Mouse (Mus musculus) hindlimb bud, embryonic 11.5 days (tissue): ENCODE measurements around the gene Prss29.

ENCODE experiments used
- DNase-seq: peaks from one replicate; pipeline ENCODE4 v3.0.0-alpha.2; 2012; ENCODE audit warnings: low read depth, low spot score; ENCODE audit errors: extremely low spot score

Prss29 gene

GRCm38 (mm10) chr17:25341490-25341889 is 23.0 kb downstream of the Prss29 start:
- no peak for DNase-seq

- DNase-seq, result no peak
Observed at GRCm38 (mm10) chr17:25345462-25345861, 27.0 kb downstream of the Prss29 start, which contains the start of gene Tpsab1. Tpsab1 (minus strand) TSS chr17:25345562.

GRCm38 (mm10) chr17:25361291-25361690 is 42.8 kb downstream of the Prss29 start:
- DNase-seq, result no peak

DNA sequence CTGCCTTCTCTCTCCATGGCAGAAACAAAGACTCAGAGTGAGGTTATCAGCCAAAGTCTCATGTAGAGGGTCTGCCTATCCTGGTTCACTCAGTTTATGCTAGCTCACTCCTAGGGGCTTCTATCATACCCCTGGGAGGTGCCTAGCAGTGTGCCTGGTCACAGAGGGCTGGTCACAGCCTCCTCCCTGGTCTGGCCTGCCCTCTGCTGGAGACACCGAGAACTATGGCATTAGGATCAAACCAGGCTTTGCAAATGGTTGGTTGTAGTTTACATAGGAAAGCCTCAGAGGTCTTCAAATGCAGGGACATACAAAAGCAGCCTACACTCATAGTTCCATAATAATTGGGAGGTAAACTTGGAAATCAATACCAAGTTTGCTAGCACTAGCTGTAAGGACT is 45.3 kb downstream of the Prss29 start:
- no peak for DNase-seq

- DNase-seq, result no peak
Observed at GRCm38 (mm10) chr17:25366005-25366404, 47.6 kb downstream of the Prss29 start, which contains the start of gene Tpsb2. Tpsb2 (plus strand) TSS chr17:25366305.

DNA sequence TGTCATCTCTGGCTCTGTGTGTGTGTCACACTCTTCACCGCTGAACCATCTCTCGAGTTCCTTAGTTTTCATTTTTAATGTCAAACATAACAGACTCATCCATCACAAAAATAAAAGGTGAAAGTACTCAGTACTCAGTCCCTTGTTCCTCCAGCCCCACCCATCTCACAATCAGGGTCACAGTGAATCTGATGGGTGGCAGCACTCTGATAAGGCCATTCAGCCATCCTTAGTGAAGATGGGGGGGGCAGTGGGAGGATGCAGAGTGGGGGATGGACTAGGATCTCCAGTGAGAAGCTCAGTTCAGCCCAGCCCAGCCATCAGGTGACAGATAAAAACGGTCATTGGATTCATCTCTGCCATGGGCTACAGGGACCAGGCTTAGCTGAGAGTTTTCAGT is 50.5 kb downstream of the Prss29 start, which contains the start of gene Tpsg1:
Gene Tpsg1 (plus strand): TSS at position 301 of the 400 bp plus-strand sequence.
- no peak for DNase-seq
